Mouse (Mus musculus): ENCODE results near the gene Olfr205. TPM values are rescaled to one million over a fixed set of nuclear protein-coding genes. Genes with fewer than 3 reads are reported as not detected.

Olfr205 gene
- polyA plus RNA-seq, 1 experiment from 2014 or later = not detected

GRCm38 (mm10) chr16:59286693-59287092 is 44.2 kb downstream of the Olfr205 start, which contains the start of gene Olfr202:
Olfr202 (minus strand) TSS chr16:59286793.
- no peak within 1 kb of the TSS for H3K4me3 ChIP-seq (ENCODE audit: low read depth, low read length)
- TF ChIP-seq CTCF (IDR thresholded peaks at IDR 0.05; ENCODE audit: low read depth) = no peak
- no peaks in the 10 kb centered on the region for H3K36me3 ChIP-seq (ENCODE audit: control insufficient read depth, insufficient read depth)
- no peak for ATAC-seq
- H3K9me3 ChIP-seq (ENCODE audit: control insufficient read depth) = no peaks in the 10 kb centered on the region
- H3K4me1 ChIP-seq (replicated peaks; ENCODE audit: control insufficient read depth, insufficient read depth, low read length) = no peaks in the 10 kb centered on the region
- no peaks in the 10 kb centered on the region for H3K27me3 ChIP-seq (replicated peaks; ENCODE audit: control insufficient read depth, insufficient read depth, low read length)
- H3K4me2 ChIP-seq (replicated peaks; ENCODE audit: low read depth) = no peak within 1 kb of the TSS
- H3K27ac ChIP-seq (ENCODE audit: low read depth, low read length) = no peak within 1 kb of the TSS
- H3K9ac ChIP-seq (ENCODE audit: low read depth, low read length) = no peak within 1 kb of the TSS
- WGBS = 89% methylated on average over 1 of the region's 1 CpGs

GRCm38 (mm10) chr16:59283476-59283875 is 47.5 kb downstream of the Olfr205 start:
- H3K9ac ChIP-seq (ENCODE audit: low read depth, low read length) = no peak overlapping the region
- no peak overlapping the region for H3K4me3 ChIP-seq (ENCODE audit: low read depth, low read length)
- H3K36me3 ChIP-seq (ENCODE audit: control insufficient read depth, insufficient read depth) = no peaks in the 10 kb centered on the region
- H3K4me1 ChIP-seq (replicated peaks; ENCODE audit: control insufficient read depth, insufficient read depth, low read length) = no peaks in the 10 kb centered on the region
- TF ChIP-seq CTCF (IDR thresholded peaks at IDR 0.05; ENCODE audit: low read depth) = no peak
- no peak overlapping the region for H3K27ac ChIP-seq (ENCODE audit: low read depth, low read length)
- H3K27me3 ChIP-seq (replicated peaks; ENCODE audit: control insufficient read depth, insufficient read depth, low read length) = no peaks in the 10 kb centered on the region
- 48% methylated on average over 1 of the region's 1 CpGs for WGBS
- no peaks in the 10 kb centered on the region for H3K9me3 ChIP-seq (ENCODE audit: control insufficient read depth)
- ATAC-seq = no peak
- H3K4me2 ChIP-seq (replicated peaks; ENCODE audit: low read depth) = no peak overlapping the region

DNA sequence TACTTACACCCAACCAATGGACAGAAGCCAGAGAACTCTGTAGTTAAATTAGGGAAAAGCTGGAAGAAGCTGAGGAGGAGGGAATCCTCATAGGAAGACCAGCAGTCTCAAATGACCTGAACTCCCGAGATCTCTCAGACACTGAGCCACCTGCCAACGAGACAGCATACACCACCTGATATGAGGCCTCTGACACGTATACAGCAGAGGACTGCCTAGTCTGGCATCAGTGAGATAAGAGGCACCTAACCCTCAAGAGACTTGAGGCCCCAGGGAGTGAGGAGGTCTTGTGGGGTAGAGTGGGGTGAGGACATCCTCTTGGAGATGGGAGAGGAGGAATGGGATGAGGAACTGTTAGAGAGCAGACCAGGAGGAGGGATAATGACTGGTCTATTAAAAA is 50.4 kb downstream of the Olfr205 start:
- no peaks in the 10 kb centered on the region for H3K4me1 ChIP-seq (replicated peaks; ENCODE audit: control insufficient read depth, insufficient read depth, low read length)
- no peak overlapping the region for H3K9ac ChIP-seq (ENCODE audit: low read depth, low read length)
- H3K4me2 ChIP-seq (replicated peaks; ENCODE audit: low read depth) = no peak overlapping the region
- no peaks in the 10 kb centered on the region for H3K27me3 ChIP-seq (replicated peaks; ENCODE audit: control insufficient read depth, insufficient read depth, low read length)
- no peak for ATAC-seq
- no peak overlapping the region for H3K27ac ChIP-seq (ENCODE audit: low read depth, low read length)
- no peak for TF ChIP-seq CTCF (IDR thresholded peaks at IDR 0.05; ENCODE audit: low read depth)
- no peaks in the 10 kb centered on the region for H3K36me3 ChIP-seq (ENCODE audit: control insufficient read depth, insufficient read depth)
- H3K4me3 ChIP-seq (ENCODE audit: low read depth, low read length) = no peak overlapping the region
- 60% methylated on average over 3 of the region's 3 CpGs for WGBS
- no peaks in the 10 kb centered on the region for H3K9me3 ChIP-seq (ENCODE audit: control insufficient read depth)

Other genes with a start within 250 kb of the Olfr205 start
- not detected in 2 replicates for gene Olfr191, start 241.3 kb downstream of the Olfr205 start, polyA plus RNA-seq (2015; fragmentation: Nextera tagmentation; extraction: Ambion mirVana)
- gene Olfr193, start 219.3 kb downstream of the Olfr205 start, polyA plus RNA-seq (2015; fragmentation: Nextera tagmentation; extraction: Ambion mirVana) = not detected in 2 replicates
- not detected in 2 replicates for gene Olfr194, start 210.1 kb downstream of the Olfr205 start, polyA plus RNA-seq (2015; fragmentation: Nextera tagmentation; extraction: Ambion mirVana)
- gene Olfr195, start 184.1 kb downstream of the Olfr205 start, polyA plus RNA-seq (2015; fragmentation: Nextera tagmentation; extraction: Ambion mirVana) = not detected in 2 replicates
- gene Olfr196, start 160.7 kb downstream of the Olfr205 start, polyA plus RNA-seq (2015; fragmentation: Nextera tagmentation; extraction: Ambion mirVana) = not detected in 2 replicates
- gene Olfr198, start 127.6 kb downstream of the Olfr205 start, polyA plus RNA-seq (2015; fragmentation: Nextera tagmentation; extraction: Ambion mirVana) = not detected in 2 replicates
- not detected in 2 replicates for gene Olfr199, start 111.4 kb downstream of the Olfr205 start, polyA plus RNA-seq (2015; fragmentation: Nextera tagmentation; extraction: Ambion mirVana)
- gene Olfr201, start 58.5 kb downstream of the Olfr205 start, polyA plus RNA-seq (2015; fragmentation: Nextera tagmentation; extraction: Ambion mirVana) = 0.05 and 0.09 TPM in 2 replicates
- not detected in 2 replicates for gene Olfr202, start 44.3 kb downstream of the Olfr205 start, polyA plus RNA-seq (2015; fragmentation: Nextera tagmentation; extraction: Ambion mirVana)
- 0.10 TPM in 1 of 2 replicates, not detected in the other for gene Olfr203, start 32.3 kb downstream of the Olfr205 start, polyA plus RNA-seq (2015; fragmentation: Nextera tagmentation; extraction: Ambion mirVana)
- gene Olfr204, start 12.9 kb downstream of the Olfr205 start, polyA plus RNA-seq (2015; fragmentation: Nextera tagmentation; extraction: Ambion mirVana) = not detected in 2 replicates
- gene Olfr206, start 18.1 kb upstream of the Olfr205 start, polyA plus RNA-seq (2015; fragmentation: Nextera tagmentation; extraction: Ambion mirVana) = not detected in 2 replicates
- not detected in 2 replicates for gene Olfr209, start 32.9 kb upstream of the Olfr205 start, polyA plus RNA-seq (2015; fragmentation: Nextera tagmentation; extraction: Ambion mirVana)
- gene Gabrr3, start 76.2 kb upstream of the Olfr205 start, polyA plus RNA-seq (2015; fragmentation: Nextera tagmentation; extraction: Ambion mirVana) = not detected in 2 replicates
- 12.8 and 13.6 TPM in 2 replicates for gene Riox2, start 140.6 kb upstream of the Olfr205 start, polyA plus RNA-seq (2015; fragmentation: Nextera tagmentation; extraction: Ambion mirVana)

Measured in intestine, postnatal 0 days (tissue).